Mouse (Mus musculus): ENCODE measurements at regions not wholly inside any gene's neighbourhood (a gene's known extent, or its start where the extent isn't known, plus 50 kb on each side); places are given as distances from the start of the nearest gene placed in this dataset.
"Not testable (repeated sequence)": the region's sequence is repeated elsewhere in the genome, so short reads cannot be mapped to it uniquely, and the experiment has no call there.

- no peak for DNase-seq (ENCODE audit: extremely low read depth, insufficient read length, low spot score)
These were observed 296.0 kb upstream of the Nr5a2 start for GRCm38 (mm10) chr1:137256294-137256693.

- no peak for DNase-seq (ENCODE audit: extremely low read depth, insufficient read length, low spot score)
These were observed 294.8 kb upstream of the Nr5a2 start for GRCm38 (mm10) chr1:137255041-137255440.

- no peak for DNase-seq (ENCODE audit: extremely low read depth, insufficient read length, low spot score)
These were observed 294.4 kb upstream of the Nr5a2 start for GRCm38 (mm10) chr1:137254634-137255033.

GRCm38 (mm10) chr1:137227098-137227485 is 266.8 kb upstream of the Nr5a2 start:
- no peak for DNase-seq (ENCODE audit: extremely low read depth, insufficient read length, low spot score)

GRCm38 (mm10) chr1:137226479-137227097 is 266.3 kb upstream of the Nr5a2 start:
- DNase-seq (ENCODE audit: extremely low read depth, insufficient read length, low spot score) = no peak

- DNase-seq (ENCODE audit: extremely low read depth, insufficient read length, low spot score) = no peak
These were observed 265.2 kb upstream of the Nr5a2 start for GRCm38 (mm10) chr1:137225418-137225817.

GRCm38 (mm10) chr1:137223052-137223451 is 262.8 kb upstream of the Nr5a2 start:
- DNase-seq (ENCODE audit: extremely low read depth, insufficient read length, low spot score) = no peak

- DNase-seq (ENCODE audit: extremely low read depth, insufficient read length, low spot score) = no peak
These were observed 261.1 kb upstream of the Nr5a2 start for GRCm38 (mm10) chr1:137221087-137222057.

- DNase-seq (ENCODE audit: extremely low read depth, insufficient read length, low spot score) = no peak
These were observed 260.0 kb upstream of the Nr5a2 start for GRCm38 (mm10) chr1:137220226-137220625.

GRCm38 (mm10) chr1:137218611-137219010 is 258.4 kb upstream of the Nr5a2 start:
- no peak for DNase-seq (ENCODE audit: extremely low read depth, insufficient read length, low spot score)

GRCm38 (mm10) chr1:137218096-137218495 is 257.8 kb upstream of the Nr5a2 start:
- no peak for DNase-seq (ENCODE audit: extremely low read depth, insufficient read length, low spot score)

GRCm38 (mm10) chr1:137217206-137217605 is 257.0 kb upstream of the Nr5a2 start:
- DNase-seq (ENCODE audit: extremely low read depth, insufficient read length, low spot score) = no peak

GRCm38 (mm10) chr1:137214328-137214727 is 254.1 kb upstream of the Nr5a2 start:
- not testable (repeated sequence) for DNase-seq (ENCODE audit: extremely low read depth, insufficient read length, low spot score)

- DNase-seq (ENCODE audit: extremely low read depth, insufficient read length, low spot score) = no peak
These were observed 253.5 kb upstream of the Nr5a2 start for GRCm38 (mm10) chr1:137213717-137214116.

- no peak for DNase-seq (ENCODE audit: extremely low read depth, insufficient read length, low spot score)
These were observed 252.6 kb upstream of the Nr5a2 start for GRCm38 (mm10) chr1:137212856-137213255.

GRCm38 (mm10) chr1:137204371-137204770 is 244.1 kb upstream of the Nr5a2 start:
- DNase-seq (ENCODE audit: extremely low read depth, insufficient read length, low spot score) = no peak

- DNase-seq (ENCODE audit: extremely low read depth, insufficient read length, low spot score) = no peak
These were observed 243.3 kb upstream of the Nr5a2 start for GRCm38 (mm10) chr1:137203512-137203911.

- no peak for DNase-seq (ENCODE audit: extremely low read depth, insufficient read length, low spot score)
These were observed 240.7 kb upstream of the Nr5a2 start for GRCm38 (mm10) chr1:137200931-137201330.

GRCm38 (mm10) chr1:137195962-137196361 is 235.7 kb upstream of the Nr5a2 start:
- DNase-seq (ENCODE audit: extremely low read depth, insufficient read length, low spot score) = no peak

GRCm38 (mm10) chr1:137195065-137195620 is 234.9 kb upstream of the Nr5a2 start:
- DNase-seq (ENCODE audit: extremely low read depth, insufficient read length, low spot score) = no peak

GRCm38 (mm10) chr1:137178231-137178630 is 218.0 kb upstream of the Nr5a2 start:
- no peak for DNase-seq (ENCODE audit: extremely low read depth, insufficient read length, low spot score)

GRCm38 (mm10) chr1:137176696-137177095 is 216.4 kb upstream of the Nr5a2 start:
- no peak for DNase-seq (ENCODE audit: extremely low read depth, insufficient read length, low spot score)

Measured in 3134 (cell line).